Mouse (Mus musculus) CH12.LX (cell line): Measurements from ENCODE around the gene Slc3a1. TPM values are rescaled to one million over a fixed set of nuclear protein-coding genes. Genes with fewer than 3 reads are reported as not detected.

ENCODE experiments used
- DNase-seq: peaks from one replicate; pipeline ENCODE4 v3.0.0-alpha.2; 2013; ENCODE audit errors: extremely low read depth
- H3K27ac ChIP-seq: 2 replicates; pipeline ENCODE4 v1.5.1; 2012; ENCODE audit warnings: low read depth, mild to moderate bottlenecking, control low read depth, moderate library complexity; ENCODE audit not compliant: insufficient read depth
- H3K27me3 ChIP-seq: replicated peaks from 2 replicates; pipeline ENCODE3; 2012; ENCODE audit warnings: inconsistent platforms
- H3K36me3 ChIP-seq, 2 experiments: replicated peaks in 1 of 2; 2 replicates each; pipeline versions ENCODE3 to v1.6.1; 2012; ENCODE audit warnings: inconsistent platforms in 1 of 2, low read length in 1 of 2, mild to moderate bottlenecking in 1 of 2, mixed read lengths in 1 of 2, moderate library complexity in 1 of 2; ENCODE audit not compliant: control insufficient read depth in 1 of 2, insufficient read depth in 1 of 2
- H3K4me1 ChIP-seq, 2 experiments: 2 replicates each; pipeline ENCODE4 v1.6.1; 2012; ENCODE audit warnings: inconsistent platforms in 1 of 2, moderate library complexity in 1 of 2; ENCODE audit not compliant: insufficient read depth in 2 of 2, control insufficient read depth in 1 of 2
- H3K4me2 ChIP-seq: 2 replicates; pipeline ENCODE4 v1.6.1; 2012; ENCODE audit warnings: low read depth, mild to moderate bottlenecking, control low read depth; ENCODE audit not compliant: poor library complexity, insufficient read depth, severe bottlenecking
- H3K4me3 ChIP-seq, 3 experiments: fragments of 150-350 bp in 1 of 3; sonication (generic) in 1 of 3; replicated peaks in 1 of 3; 2 replicates each; pipeline versions ENCODE3 to v1.5.1; 2011 to 2012; ENCODE audit warnings: low read depth in 2 of 3, low read length in 2 of 3, mild to moderate bottlenecking in 2 of 3, moderate library complexity in 2 of 3, control low read depth in 1 of 3, improper control_type of control experiment in 1 of 3, inconsistent platforms in 1 of 3, mixed read lengths in 1 of 3; ENCODE audit not compliant: poor library complexity in 1 of 3
- H3K79me2 ChIP-seq: replicated peaks from 2 replicates; pipeline ENCODE4 v1.6.1; 2012; ENCODE audit warnings: mild to moderate bottlenecking, moderate library complexity; ENCODE audit not compliant: control insufficient read depth, poor library complexity, insufficient read depth, severe bottlenecking; ENCODE audit errors: extremely low read depth
- H3K9ac ChIP-seq: 2 replicates; pipeline ENCODE4 v1.6.1; 2012; ENCODE audit warnings: low read depth, mild to moderate bottlenecking, control low read depth, moderate library complexity; ENCODE audit not compliant: insufficient read depth
- H3K9me3 ChIP-seq: replicated peaks from 2 replicates; pipeline ENCODE3; 2012; ENCODE audit warnings: low read length, inconsistent platforms, mixed read lengths
- CHD1 ChIP-seq: IDR thresholded peaks from 2 replicates; pipeline ENCODE4 v1.6.1; 2012; ENCODE audit warnings: low read depth, low read length, improper control_type of control experiment, inconsistent platforms
- CHD2 ChIP-seq: IDR thresholded peaks from 2 replicates; pipeline ENCODE4 v1.6.1; 2011; ENCODE audit warnings: low read length, improper control_type of control experiment
- ELF1 ChIP-seq: IDR thresholded peaks from 2 replicates; pipeline ENCODE4 v1.6.1; 2014; ENCODE audit warnings: low read depth, mild to moderate bottlenecking, inconsistent platforms, low read length, improper control_type of control experiment
- ETS1 ChIP-seq: conservative IDR thresholded peaks from 2 replicates; pipeline ENCODE4 v1.6.1; 2012; ENCODE audit warnings: low read depth, mild to moderate bottlenecking, inconsistent platforms, low read length, improper control_type of control experiment, moderate library complexity
- GABPA ChIP-seq: IDR thresholded peaks from 2 replicates; pipeline ENCODE4 v1.6.1; 2012; ENCODE audit warnings: low read depth, low read length, improper control_type of control experiment, inconsistent platforms; ENCODE audit not compliant: insufficient replicate concordance
- HCFC1 ChIP-seq: IDR thresholded peaks from 2 replicates; pipeline ENCODE4 v1.6.1; 2012; ENCODE audit warnings: low read depth, mild to moderate bottlenecking, inconsistent platforms, low read length, improper control_type of control experiment
- IRF4 ChIP-seq: IDR thresholded peaks from 2 replicates; pipeline ENCODE4 v1.6.1; 2014; ENCODE audit warnings: low read depth, mild to moderate bottlenecking, inconsistent platforms, low read length, improper control_type of control experiment
- JUN ChIP-seq: IDR thresholded peaks from 2 replicates; pipeline ENCODE4 v1.6.1; 2011; ENCODE audit warnings: low read depth, mild to moderate bottlenecking, low read length, improper control_type of control experiment, moderate library complexity; ENCODE audit not compliant: insufficient read depth
- MAFK ChIP-seq: IDR thresholded peaks from 2 replicates; pipeline ENCODE4 v1.6.1; 2011; ENCODE audit warnings: low read length, improper control_type of control experiment; ENCODE audit not compliant: insufficient replicate concordance
- MAX ChIP-seq: IDR thresholded peaks from 2 replicates; pipeline ENCODE4 v1.6.1; 2011; ENCODE audit warnings: low read length, improper control_type of control experiment
- MAZ ChIP-seq: IDR thresholded peaks from 2 replicates; pipeline ENCODE4 v1.6.1; 2012; ENCODE audit warnings: low read depth, mild to moderate bottlenecking, inconsistent platforms, low read length, improper control_type of control experiment, moderate library complexity
- MEF2A ChIP-seq: IDR thresholded peaks from 2 replicates; pipeline ENCODE4 v1.6.1; 2014; ENCODE audit warnings: low read depth, mild to moderate bottlenecking, inconsistent platforms, low read length, improper control_type of control experiment, borderline replicate concordance
- NELFE ChIP-seq: IDR thresholded peaks from 2 replicates; pipeline ENCODE4 v1.6.1; 2011; ENCODE audit warnings: low read depth, low read length, improper control_type of control experiment
- NRF1 ChIP-seq: IDR thresholded peaks from 2 replicates; pipeline ENCODE4 v1.6.1; 2014; ENCODE audit warnings: low read depth, mild to moderate bottlenecking, inconsistent platforms, low read length, improper control_type of control experiment, moderate library complexity
- PAX5 ChIP-seq: IDR thresholded peaks from 2 replicates; pipeline ENCODE4 v1.6.1; 2012; ENCODE audit warnings: low read length, inconsistent platforms, mixed read lengths
- POLR2AphosphoS2 ChIP-seq: IDR thresholded peaks from 2 replicates; pipeline ENCODE4 v1.6.1; 2011; ENCODE audit warnings: low read depth, low read length, improper control_type of control experiment
- RAD21 ChIP-seq: IDR thresholded peaks from 2 replicates; pipeline ENCODE4 v1.6.1; 2011; ENCODE audit warnings: low read depth, mild to moderate bottlenecking, low read length, improper control_type of control experiment, moderate library complexity
- RCOR1 ChIP-seq: conservative IDR thresholded peaks from 2 replicates; pipeline ENCODE4 v1.6.1; 2012; ENCODE audit warnings: low read depth, mild to moderate bottlenecking, inconsistent platforms, low read length, improper control_type of control experiment
- SMC3 ChIP-seq: IDR thresholded peaks from 2 replicates; pipeline ENCODE4 v1.6.1; 2011; ENCODE audit warnings: low read depth, low read length, improper control_type of control experiment
- TBP ChIP-seq: conservative IDR thresholded peaks from 2 replicates; pipeline ENCODE4 v1.6.1; 2011; ENCODE audit warnings: low read depth, low read length, improper control_type of control experiment
- TCF12 ChIP-seq: IDR thresholded peaks from 2 replicates; pipeline ENCODE4 v1.6.1; 2014; ENCODE audit warnings: low read depth, mild to moderate bottlenecking, inconsistent platforms, low read length, improper control_type of control experiment
- UBTF ChIP-seq: IDR thresholded peaks from 2 replicates; pipeline ENCODE4 v1.6.1; 2012; ENCODE audit warnings: low read depth, mild to moderate bottlenecking, inconsistent platforms, low read length, improper control_type of control experiment, moderate library complexity
- USF2 ChIP-seq: conservative IDR thresholded peaks from 2 replicates; pipeline ENCODE4 v1.6.1; 2011; ENCODE audit warnings: low read depth, low read length, improper control_type of control experiment
- ZMIZ1 ChIP-seq: IDR thresholded peaks from 2 replicates; pipeline ENCODE4 v1.6.1; 2012; ENCODE audit warnings: low read depth, mild to moderate bottlenecking, inconsistent platforms, low read length, improper control_type of control experiment
- ZNF384 ChIP-seq: IDR thresholded peaks from 2 replicates; pipeline ENCODE4 v1.6.1; 2012; ENCODE audit warnings: low read depth, low read length, improper control_type of control experiment, inconsistent platforms
- dilution Hi-C: fragments of 300-500 bp; cut with MboI; formaldehyde crosslinking; loops from 2 replicates; pipeline ENCODE4 v1.14.3; 2020; ENCODE audit warnings: low sequenced_read_pairs; ENCODE audit not compliant: extremely low pct_unique_long_range_greater_than_20kb, extremely low pct_ligation_motif_present
- in situ Hi-C: fragments of 300-500 bp; cut with MboI; formaldehyde crosslinking; loops from 3 replicates; pipeline ENCODE4 v1.14.3; 2019; ENCODE audit warnings: low sequenced_read_pairs, low pct_ligation_motif_present, low pct_unique_long_range_greater_than_20kb, mixed read lengths
- polyA plus RNA-seq: library from polyadenylated mRNA; unstranded; fragments of >175 nt; gene quantifications from 2 replicates; pipeline ENCODE4 v1.2.1, GENCODE M21; 2012; ENCODE audit warnings: low read depth; ENCODE audit not compliant: insufficient read length
- total RNA-seq, 2 experiments: library from RNA; depleted of rRNA; stranded (reverse); fragments of 300-350 nt in 1 of 2; fragments of >200 nt in 1 of 2; gene quantifications; 2 replicates each; pipeline ENCODE4 v1.2.3; 2012 to 2014

The Slc3a1 gene
- total and polyA plus RNA-seq, 3 experiments, result 0.04 TPM; not detected in 2

- dilution Hi-C loops, result no loop called here
- Histone ChIP-seq H3K27me3 (no peaks in the 10 kb centered on the region), H3K4me2 (no peak overlapping the region), H3K79me2 (peaks cover 16% of the 10 kb centered on the region), H3K4me1 (0 out of 4 replicates have a peak, but pooled peaks cover 0 to 2% of the 10 kb centered on the region in 2 experiments), H3K9me3 (no peaks in the 10 kb centered on the region)
- no peak for DNase-seq
- in situ Hi-C loops, result no loop called here
- TF ChIP-seq USF2 (no peak), NRF1 (no peak), JUN (no peak), MAFK (no peak), PAX5 (no peak), CHD1 (no peak), POLR2AphosphoS2 (no peak), GABPA (no peak), NELFE (no peak), CHD2 (no peak), IRF4 (no peak), TCF12 (no peak), MEF2A (no peak), ELF1 (no peak), RCOR1 (no peak), RAD21 (no peak), TBP (no peak)
- TF ChIP-seq, all 38 proteins: peak for 0
- no peak overlapping the region for H3K4me3 ChIP-seq
- no peak overlapping the region for H3K27ac ChIP-seq
- H3K9ac ChIP-seq, result no peak overlapping the region
- H3K36me3 ChIP-seq, result peaks cover under 1 to 46% of the 10 kb centered on the region in 2 experiments
Measured at GRCm38 (mm10) chr17:84988514-84988913, 39.7 kb upstream of the Slc3a1 start.

GRCm38 (mm10) chr17:84995844-84996243 is 32.3 kb upstream of the Slc3a1 start:
- Histone ChIP-seq H3K4me2 (no peak overlapping the region), H3K27me3 (no peaks in the 10 kb centered on the region), H3K27ac (no peak overlapping the region), H3K9ac (no peak overlapping the region), H3K4me1 (peaks cover 0 to 31% of the 10 kb centered on the region in 2 experiments; a peak in 2 of 4 replicates), H3K4me3 (no peak overlapping the region), H3K9me3 (no peaks in the 10 kb centered on the region), H3K79me2 (peaks cover 2% of the 10 kb centered on the region; the same call in 1 of the 2 replicates), H3K36me3 (peaks cover 19 to 46% of the 10 kb centered on the region in 2 experiments)
- TF ChIP-seq CHD2, result no peak
- TF ChIP-seq UBTF, result no peak
- TF ChIP-seq SMC3, result no peak
- TF ChIP-seq MAX, result no peak
- no peak for TF ChIP-seq GABPA
- TF ChIP-seq NELFE, result no peak
- TF ChIP-seq ZMIZ1, result no peak
- TF ChIP-seq TCF12, result no peak
- TF ChIP-seq ETS1, result no peak
- TF ChIP-seq NRF1, result no peak
- no peak for TF ChIP-seq HCFC1
- TF ChIP-seq CHD1, result no peak
- no peak for TF ChIP-seq ZNF384
- no peak for TF ChIP-seq MAZ
- no peak for TF ChIP-seq POLR2AphosphoS2
- no peak for DNase-seq
- in situ Hi-C loops (no loop called here), dilution Hi-C loops (no loop called here)
